Mouse (Mus musculus): ENCODE data around the gene Snrpf.
A peak's percentile ranks its signal among the peaks of the same experiment; 100 is the strongest.
"Not testable (repeated sequence)": the region's sequence is repeated elsewhere in the genome, so short reads cannot be mapped to it uniquely, and the experiment has no call there.

Gene Snrpf

DNA sequence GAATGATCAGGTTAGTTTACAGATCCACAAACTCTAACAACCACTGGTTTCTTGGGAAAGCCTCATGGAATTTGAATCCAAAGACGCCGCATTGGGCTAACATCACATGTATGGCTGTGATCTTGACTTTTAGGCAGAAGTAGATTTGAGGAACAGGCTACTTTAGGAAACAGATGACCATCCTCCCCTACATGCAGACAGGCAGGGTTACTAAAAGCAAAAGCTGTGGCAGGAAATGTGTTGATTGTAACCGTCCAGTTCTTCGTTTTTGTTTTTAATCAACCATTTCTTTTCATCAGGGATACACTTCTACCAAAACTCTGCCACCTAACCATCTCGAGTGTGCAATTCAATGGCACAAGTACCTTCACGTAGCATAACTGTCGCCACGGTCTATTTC lies 13.5 kb downstream of the Snrpf start:
- no peak for DNase-seq (ENCODE audit: low read depth, low spot score)

DNA sequence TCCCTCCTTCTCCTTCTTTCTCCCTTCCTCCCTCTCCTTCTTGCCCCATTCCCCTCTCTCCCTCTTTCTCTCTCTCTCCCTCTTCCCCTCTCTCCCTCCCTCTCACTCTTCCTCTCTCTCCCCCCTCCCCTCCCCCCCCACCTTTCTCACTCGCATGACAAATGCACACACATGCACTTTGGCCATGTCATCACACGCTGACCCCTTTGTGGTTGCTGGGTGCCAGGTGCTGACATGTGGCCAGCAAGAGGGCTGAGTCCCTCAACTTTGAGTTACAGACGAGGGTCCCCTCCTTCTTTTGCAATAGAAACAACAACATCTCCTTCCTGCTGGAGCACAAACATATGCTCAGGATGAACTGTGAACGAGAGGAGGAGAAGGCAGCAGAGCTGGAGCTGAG lies 14.5 kb downstream of the Snrpf start:
- no peak for DNase-seq (ENCODE audit: low read depth, low spot score)

GRCm38 (mm10) chr10:93572209-93572608 lies 17.3 kb downstream of the Snrpf start:
- DNase-seq (ENCODE audit: low read depth, low spot score), result peak; percentile 50

GRCm38 (mm10) chr10:93568671-93569070 lies 20.8 kb downstream of the Snrpf start:
- no peak for DNase-seq (ENCODE audit: low read depth, low spot score)

GRCm38 (mm10) chr10:93567841-93568566 lies 21.5 kb downstream of the Snrpf start:
- DNase-seq (ENCODE audit: low read depth, low spot score), result no peak

DNA sequence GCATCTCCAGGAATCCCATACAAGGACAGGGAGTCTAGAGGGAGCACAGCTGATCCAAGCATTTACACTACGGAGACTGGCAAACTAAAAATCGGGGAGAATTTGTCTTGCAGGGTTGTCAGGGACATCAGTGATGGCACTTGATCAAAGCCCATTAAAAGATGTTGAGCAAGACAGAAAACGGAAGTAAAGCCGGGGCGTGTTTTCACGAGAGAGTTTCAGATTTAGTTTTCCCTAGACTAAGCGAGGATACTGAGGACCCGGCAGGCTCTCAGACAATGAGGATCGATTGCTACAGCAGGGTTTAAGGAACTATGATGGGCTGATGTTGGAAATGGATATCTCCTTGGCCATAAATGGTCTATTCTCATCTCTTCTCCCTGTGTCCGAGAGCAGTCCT lies 22.4 kb downstream of the Snrpf start:
- DNase-seq (ENCODE audit: low read depth, low spot score), result no peak

GRCm38 (mm10) chr10:93564518-93565090 lies 24.9 kb downstream of the Snrpf start:
- DNase-seq (ENCODE audit: low read depth, low spot score), result no peak

GRCm38 (mm10) chr10:93559786-93560185 lies 29.7 kb downstream of the Snrpf start:
- peak; percentile 62 for DNase-seq (ENCODE audit: low read depth, low spot score)

GRCm38 (mm10) chr10:93557971-93558370 lies 31.5 kb downstream of the Snrpf start:
- not testable (repeated sequence) for DNase-seq (ENCODE audit: low read depth, low spot score)

DNA sequence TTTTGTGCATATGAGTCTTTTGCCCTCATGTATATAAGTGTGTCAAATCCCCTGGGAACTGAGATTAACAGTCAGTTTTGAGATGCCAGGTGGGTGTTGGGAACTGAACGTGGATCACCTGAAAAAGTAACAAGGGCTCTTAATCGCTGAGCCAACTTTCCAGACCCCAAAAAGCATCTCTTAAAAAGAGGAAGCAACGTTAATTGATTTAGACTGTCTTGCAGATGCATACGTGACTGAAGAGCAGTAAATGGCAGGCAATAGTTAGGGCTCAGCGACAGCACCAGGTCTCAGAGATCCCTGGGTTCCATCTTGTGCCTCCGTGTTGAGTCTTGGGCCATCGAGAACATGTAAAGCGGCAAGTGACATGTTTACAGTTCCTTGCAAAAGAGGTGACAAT lies 36.9 kb downstream of the Snrpf start:
- DNase-seq (ENCODE audit: low read depth, low spot score), result no peak

GRCm38 (mm10) chr10:93549821-93550220 lies 39.7 kb downstream of the Snrpf start:
- peak; percentile 56 for DNase-seq (ENCODE audit: low read depth, low spot score)

DNA sequence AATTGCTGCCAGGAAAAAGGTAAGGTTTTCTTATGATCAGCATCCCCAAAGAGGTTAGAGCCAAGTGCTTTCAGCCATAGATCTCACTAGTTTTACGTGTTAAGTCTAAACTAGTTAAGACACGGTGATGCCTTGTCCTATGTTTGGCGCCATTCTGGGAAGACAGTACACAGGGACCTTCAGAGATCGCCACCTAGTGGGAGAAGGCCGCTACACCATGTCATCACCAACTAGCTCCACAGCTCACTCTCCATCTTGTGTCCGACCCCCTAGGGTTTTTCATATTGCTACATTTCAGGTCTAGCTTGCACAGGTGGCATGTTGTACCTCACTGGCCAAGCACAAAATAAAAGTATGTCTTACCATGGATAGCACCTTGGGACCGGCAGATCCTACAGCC lies 40.5 kb downstream of the Snrpf start:
- peak; percentile 90 for DNase-seq (ENCODE audit: low read depth, low spot score)

DNA sequence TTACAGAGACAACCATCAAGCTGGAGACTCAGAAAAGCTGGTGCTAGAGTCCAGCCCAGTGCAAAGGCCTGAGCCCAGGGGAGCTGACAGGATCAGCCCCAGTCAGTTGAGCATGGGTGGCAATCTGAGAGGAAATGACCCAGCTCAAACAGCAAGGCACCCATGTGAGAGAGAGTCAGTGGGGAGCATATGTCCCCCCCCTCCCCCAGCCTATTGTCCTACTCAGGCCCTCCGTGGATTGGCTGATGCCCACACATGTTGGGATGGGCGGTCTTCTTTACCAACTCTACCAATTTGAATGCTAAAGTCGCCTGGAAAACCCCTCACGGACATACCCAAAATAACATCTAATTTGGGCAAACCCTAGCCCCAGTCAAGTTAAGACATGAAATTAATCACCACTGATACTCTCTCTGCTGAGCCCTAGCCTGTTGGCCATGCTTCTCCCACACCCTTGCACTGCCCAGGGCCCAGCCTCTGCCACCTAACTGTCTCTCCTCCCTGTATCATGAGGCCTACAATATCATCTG lies 41.7 kb downstream of the Snrpf start:
- DNase-seq (ENCODE audit: low read depth, low spot score), result no peak

GRCm38 (mm10) chr10:93544172-93544571 lies 45.3 kb downstream of the Snrpf start:
- DNase-seq (ENCODE audit: low read depth, low spot score), result no peak

DNA sequence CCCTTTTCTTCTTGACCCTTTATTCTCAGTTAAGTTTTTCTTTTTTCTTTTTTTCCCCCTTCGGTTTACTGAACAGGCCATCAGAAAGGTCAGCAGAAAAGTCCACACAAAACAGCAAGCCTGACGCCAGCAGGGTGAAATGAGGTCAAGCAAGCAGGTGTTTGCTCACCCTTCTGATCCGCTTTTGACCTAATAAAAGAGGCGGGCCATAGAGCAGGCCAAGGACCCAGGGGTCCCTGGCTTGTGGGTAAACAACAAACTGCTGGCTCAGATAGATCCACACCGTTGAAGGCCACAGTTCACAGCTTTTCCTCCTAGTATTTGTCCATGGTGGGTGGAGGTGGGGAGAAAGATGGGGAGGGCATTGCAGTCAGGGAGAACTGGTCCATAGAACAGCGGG lies 46.3 kb downstream of the Snrpf start:
- DNase-seq (ENCODE audit: low read depth, low spot score), result peak; percentile 25

- peak; percentile 97 for DNase-seq (ENCODE audit: low read depth, low spot score)
These were observed 47.1 kb downstream of the Snrpf start for GRCm38 (mm10) chr10:93542356-93542755.

- DNase-seq (ENCODE audit: low read depth, low spot score), result no peak
These were observed 47.9 kb downstream of the Snrpf start for GRCm38 (mm10) chr10:93541585-93541984.

- no peak for DNase-seq (ENCODE audit: low read depth, low spot score)
These were observed 48.9 kb downstream of the Snrpf start, which contains the start of gene Ccdc38 for GRCm38 (mm10) chr10:93540431-93541210. TSS of gene Ccdc38 (plus strand) at chr10:93540632.

DNA sequence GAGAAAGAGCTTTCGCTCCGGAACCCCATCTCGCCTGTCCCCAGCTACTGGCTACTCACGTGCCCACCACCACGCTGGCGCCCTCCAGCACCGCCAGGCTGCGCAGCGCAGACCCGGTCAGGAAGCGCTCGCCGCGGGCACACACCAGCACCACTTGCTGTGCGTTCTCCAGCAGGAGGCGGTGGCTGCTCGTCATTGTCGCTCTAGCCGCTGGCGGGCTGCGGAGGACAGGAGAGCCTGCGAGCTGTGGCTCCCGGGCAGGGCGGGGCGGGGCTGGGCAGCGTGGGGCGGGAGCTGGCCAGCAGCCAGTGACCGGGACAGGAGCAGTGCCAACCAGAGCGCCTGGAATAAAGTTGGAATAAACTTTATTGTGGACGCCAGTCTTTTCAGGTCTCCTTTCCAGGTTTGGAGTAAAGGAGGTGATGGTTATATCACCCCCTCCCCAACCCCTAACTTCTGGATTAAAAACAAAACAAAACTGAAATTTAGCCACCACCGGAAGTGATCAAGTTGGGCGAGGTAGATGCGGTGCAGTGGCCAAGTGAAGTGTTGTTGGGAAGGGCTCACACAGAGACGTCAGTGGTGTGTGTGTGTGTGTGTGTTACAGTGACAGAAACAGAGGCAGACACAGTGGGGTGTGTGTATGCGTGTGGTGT lies 49.6 kb downstream of the Snrpf start, which contains the start of gene Amdhd1:
Amdhd1 (minus strand) TSS at position 259 of the 656 bp plus-strand sequence.
- DNase-seq (ENCODE audit: low read depth, low spot score), result peak; percentile 69

DNA sequence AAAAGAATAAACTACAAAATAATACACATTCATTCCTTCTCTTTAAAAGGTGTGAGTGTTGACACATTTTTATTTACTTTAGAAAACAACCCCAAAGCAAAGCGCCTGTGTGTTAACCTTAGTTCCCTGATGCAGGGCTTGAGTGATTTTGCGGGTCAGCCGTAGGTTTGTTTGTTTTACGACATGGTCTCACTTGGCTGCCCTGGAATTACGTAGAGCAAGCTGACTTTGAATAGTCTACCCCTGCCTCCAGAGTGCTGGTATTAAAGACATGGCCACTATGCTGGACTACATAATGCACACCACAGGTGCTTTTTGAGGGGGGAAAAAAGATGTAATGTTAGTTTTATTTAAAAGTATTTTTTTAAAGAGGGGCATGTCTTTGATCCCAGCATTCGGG lies 50.7 kb downstream of the Snrpf start:
- no peak for DNase-seq (ENCODE audit: low read depth, low spot score)

GRCm38 (mm10) chr10:93538287-93538686 lies 51.2 kb downstream of the Snrpf start:
- no peak for DNase-seq (ENCODE audit: low read depth, low spot score)
